Mouse (Mus musculus) right cerebral cortex, postnatal 36 days (tissue): ENCODE data around the gene Tcte1.

ENCODE experiments used
- DNase-seq, 2 experiments: peaks; one replicate each; pipeline ENCODE4 v3.0.0; 2022; ENCODE audit warnings: low spot score in 2 of 2, mixed read lengths in 1 of 2

Tcte1 gene

GRCm38 (mm10) chr17:45523263-45523662 is at the start of gene Tcte1:
TSS of gene Tcte1 (plus strand) at chr17:45523434.
- DNase-seq = no peak

GRCm38 (mm10) chr17:45473667-45474066 is 49.6 kb upstream of the Tcte1 start:
- DNase-seq = no peak

GRCm38 (mm10) chr17:45474146-45474545 is 49.1 kb upstream of the Tcte1 start:
- no peak for DNase-seq

- DNase-seq = peak; percentile 88 to 90
These were observed 48.4 kb upstream of the Tcte1 start, which contains the start of gene Spats1 for GRCm38 (mm10) chr17:45474669-45475465. TSS of gene Spats1 (minus strand) at chr17:45475415.

- DNase-seq = peak; percentile 60 to 64
These were observed 44.9 kb upstream of the Tcte1 start for GRCm38 (mm10) chr17:45478234-45478825.

GRCm38 (mm10) chr17:45480429-45480828 is 42.8 kb upstream of the Tcte1 start:
- no peak for DNase-seq

GRCm38 (mm10) chr17:45485581-45485980 is 37.7 kb upstream of the Tcte1 start:
- DNase-seq = no peak

- DNase-seq = no peak
These were observed 36.0 kb upstream of the Tcte1 start for GRCm38 (mm10) chr17:45487216-45487615.

GRCm38 (mm10) chr17:45488321-45489254 is 34.6 kb upstream of the Tcte1 start:
- no peak for DNase-seq

- no peak for DNase-seq
These were observed 33.5 kb upstream of the Tcte1 start for GRCm38 (mm10) chr17:45489736-45490135.

GRCm38 (mm10) chr17:45490532-45491154 is 32.6 kb upstream of the Tcte1 start:
- DNase-seq = no peak

- no peak for DNase-seq
These were observed 27.8 kb upstream of the Tcte1 start for GRCm38 (mm10) chr17:45495398-45495797.

- DNase-seq = no peak
These were observed 24.8 kb upstream of the Tcte1 start for GRCm38 (mm10) chr17:45498397-45498796.

GRCm38 (mm10) chr17:45499516-45499915 is 23.7 kb upstream of the Tcte1 start:
- no peak for DNase-seq

GRCm38 (mm10) chr17:45500981-45501380 is 22.3 kb upstream of the Tcte1 start:
- DNase-seq = no peak

GRCm38 (mm10) chr17:45502324-45502723 is 20.9 kb upstream of the Tcte1 start:
- DNase-seq = no peak

- no peak for DNase-seq
These were observed 19.8 kb upstream of the Tcte1 start for GRCm38 (mm10) chr17:45503301-45503973.

GRCm38 (mm10) chr17:45505941-45506465 is 17.2 kb upstream of the Tcte1 start:
- DNase-seq = no peak

- peak; percentile 86 to 87 for DNase-seq
These were observed 16.5 kb upstream of the Tcte1 start, which contains the start of gene Aars2 for GRCm38 (mm10) chr17:45506700-45507189. TSS of gene Aars2 (plus strand) at chr17:45506841.

- DNase-seq = no peak
These were observed 12.4 kb upstream of the Tcte1 start for GRCm38 (mm10) chr17:45510871-45511270.
